Mouse (Mus musculus) testis, adult 2 months (tissue): ENCODE measurements around the gene Top2b.

Experiments used
- CTCF ChIP-seq: fragments of 200-500 bp; IDR thresholded peaks from 2 replicates; pipeline ENCODE4 v1.5.1; 2012; ENCODE audit warnings: low read depth, mild to moderate bottlenecking, inconsistent platforms, low read length, moderate library complexity; ENCODE audit not compliant: control insufficient read depth, insufficient read depth, insufficient replicate concordance
- POLR2A ChIP-seq: fragments of 200-500 bp; IDR thresholded peaks from 2 replicates; pipeline ENCODE4 v1.6.1; 2012; ENCODE audit warnings: low read depth, mild to moderate bottlenecking, inconsistent platforms, low read length, moderate library complexity; ENCODE audit not compliant: control insufficient read depth

GRCm38 (mm10) chr14:16479521-16479920, 114.5 kb downstream of the Top2b start:
- no peak for TF ChIP-seq CTCF
- no peak for TF ChIP-seq POLR2A
